Mouse (Mus musculus) adrenal gland, adult (tissue): ENCODE data around the gene Exoc3l4.
A peak's percentile ranks its signal among the peaks of the same experiment; 100 is the strongest.

Experiments
- DNase-seq, 2 experiments: peaks; one replicate each; pipeline ENCODE4 v3.0.0; 2022 to 2023; ENCODE audit warnings: low spot score in 1 of 2; ENCODE audit not compliant: inconsistent age in 2 of 2

Gene Exoc3l4

GRCm38 (mm10) chr12:111416921-111417779 is at the start of gene Exoc3l4:
TSS of gene Exoc3l4 (plus strand) at chr12:111417017.
- DNase-seq: peak in 1 of 2 experiments; percentile 61

- DNase-seq: no peak
Observed at GRCm38 (mm10) chr12:111367065-111367464, 49.8 kb upstream of the Exoc3l4 start.

GRCm38 (mm10) chr12:111370249-111370648 is 46.6 kb upstream of the Exoc3l4 start:
- DNase-seq: no peak

- DNase-seq: peak in 1 of 2 experiments; percentile 75
Observed at GRCm38 (mm10) chr12:111371905-111372304, 44.9 kb upstream of the Exoc3l4 start.

- DNase-seq: no peak
Observed at GRCm38 (mm10) chr12:111373411-111373810, 43.4 kb upstream of the Exoc3l4 start.

GRCm38 (mm10) chr12:111374727-111375126 is 42.1 kb upstream of the Exoc3l4 start:
- no peak for DNase-seq

- peak in 1 of 2 experiments; percentile 63 for DNase-seq
Observed at GRCm38 (mm10) chr12:111375559-111375958, 41.3 kb upstream of the Exoc3l4 start.

GRCm38 (mm10) chr12:111376053-111376452 is 40.8 kb upstream of the Exoc3l4 start:
- DNase-seq: peak in 1 of 2 experiments; percentile 79

GRCm38 (mm10) chr12:111376826-111377331 is 39.9 kb upstream of the Exoc3l4 start:
- DNase-seq: peak; percentile 79 to 90

- DNase-seq: peak; percentile 97 to 98
Observed at GRCm38 (mm10) chr12:111377376-111377973, 39.3 kb upstream of the Exoc3l4 start, which contains the start of gene Cdc42bpb. TSS of gene Cdc42bpb (minus strand) at chr12:111377718.

- no peak for DNase-seq
Observed at GRCm38 (mm10) chr12:111377986-111378490, 38.8 kb upstream of the Exoc3l4 start.

GRCm38 (mm10) chr12:111378812-111379211 is 38.0 kb upstream of the Exoc3l4 start:
- DNase-seq: no peak

GRCm38 (mm10) chr12:111385883-111386641 is 30.8 kb upstream of the Exoc3l4 start:
- DNase-seq: no peak

- DNase-seq: peak; percentile 64 to 84
Observed at GRCm38 (mm10) chr12:111386642-111387120, 30.1 kb upstream of the Exoc3l4 start.

- DNase-seq: no peak
Observed at GRCm38 (mm10) chr12:111387146-111387545, 29.7 kb upstream of the Exoc3l4 start.

- peak in 1 of 2 experiments; percentile 69 for DNase-seq
Observed at GRCm38 (mm10) chr12:111394008-111394407, 22.8 kb upstream of the Exoc3l4 start.

- DNase-seq: peak; percentile 76 to 80
Observed at GRCm38 (mm10) chr12:111396997-111397396, 19.8 kb upstream of the Exoc3l4 start.

- peak; percentile 78 to 91 for DNase-seq
Observed at GRCm38 (mm10) chr12:111401454-111402184, 15.2 kb upstream of the Exoc3l4 start.

- DNase-seq: no peak
Observed at GRCm38 (mm10) chr12:111404880-111405279, 11.9 kb upstream of the Exoc3l4 start.

GRCm38 (mm10) chr12:111406622-111407021 is 10.2 kb upstream of the Exoc3l4 start, which contains the start of gene Lbhd2:
TSS of gene Lbhd2 (plus strand) at chr12:111406809.
- no peak for DNase-seq
